Mouse (Mus musculus): ENCODE data around the gene Thumpd1.

GRCm38 (mm10) chr7:119727621-119728020 lies 7.0 kb upstream of the Thumpd1 start:
- TF ChIP-seq CHD2 (IDR thresholded peaks at IDR 0.05; ENCODE audit: low read depth, low read length) (no peak), ZNF384 (IDR thresholded peaks at IDR 0.05; ENCODE audit: low read depth, low read length) (no peak), ZC3H11A (IDR thresholded peaks at IDR 0.05; ENCODE audit: borderline replicate concordance, low read depth, low read length) (no peak), MAFK (IDR thresholded peaks at IDR 0.05; ENCODE audit: insufficient read depth, low read depth, low read length) (no peak)
